Mouse (Mus musculus): ENCODE measurements around the gene Gm14085.

The Gm14085 gene

GRCm38 (mm10) chr2:122558317-122558716, 73.6 kb downstream of the Gm14085 start:
- peak in 1 of 2 experiments; percentile 66 for DNase-seq (ENCODE audit: inconsistent age in 2 of 2, low spot score in 1 of 2)

GRCm38 (mm10) chr2:122561221-122561620, 76.5 kb downstream of the Gm14085 start:
- no peak for DNase-seq (ENCODE audit: inconsistent age in 2 of 2, low spot score in 1 of 2)

- no peak for DNase-seq (ENCODE audit: inconsistent age in 2 of 2, low spot score in 1 of 2)
Measured at GRCm38 (mm10) chr2:122562251-122562650, 77.5 kb downstream of the Gm14085 start.

GRCm38 (mm10) chr2:122569439-122569838, 84.7 kb downstream of the Gm14085 start:
- peak; percentile 41 to 85 for DNase-seq (ENCODE audit: inconsistent age in 2 of 2, low spot score in 1 of 2)

GRCm38 (mm10) chr2:122570430-122570829, 85.7 kb downstream of the Gm14085 start:
- no peak for DNase-seq (ENCODE audit: inconsistent age in 2 of 2, low spot score in 1 of 2)

- no peak for DNase-seq (ENCODE audit: inconsistent age in 2 of 2, low spot score in 1 of 2)
Measured at GRCm38 (mm10) chr2:122571326-122571725, 86.6 kb downstream of the Gm14085 start.

- no peak for DNase-seq (ENCODE audit: inconsistent age in 2 of 2, low spot score in 1 of 2)
Measured at GRCm38 (mm10) chr2:122572438-122572837, 87.7 kb downstream of the Gm14085 start.

- peak; percentile 84 to 92 for DNase-seq (ENCODE audit: inconsistent age in 2 of 2, low spot score in 1 of 2)
Measured at GRCm38 (mm10) chr2:122575470-122575869, 90.7 kb downstream of the Gm14085 start.

GRCm38 (mm10) chr2:122576295-122576694, 91.6 kb downstream of the Gm14085 start:
- DNase-seq (ENCODE audit: inconsistent age in 2 of 2, low spot score in 1 of 2) = peak in 1 of 2 experiments; percentile 8

- DNase-seq (ENCODE audit: inconsistent age in 2 of 2, low spot score in 1 of 2) = peak in 1 of 2 experiments; percentile 14
Measured at GRCm38 (mm10) chr2:122577316-122577715, 92.6 kb downstream of the Gm14085 start.

Measured in adrenal gland, adult (tissue).